Mouse (Mus musculus): Measurements from ENCODE around the gene Hc.

Hc gene

DNA sequence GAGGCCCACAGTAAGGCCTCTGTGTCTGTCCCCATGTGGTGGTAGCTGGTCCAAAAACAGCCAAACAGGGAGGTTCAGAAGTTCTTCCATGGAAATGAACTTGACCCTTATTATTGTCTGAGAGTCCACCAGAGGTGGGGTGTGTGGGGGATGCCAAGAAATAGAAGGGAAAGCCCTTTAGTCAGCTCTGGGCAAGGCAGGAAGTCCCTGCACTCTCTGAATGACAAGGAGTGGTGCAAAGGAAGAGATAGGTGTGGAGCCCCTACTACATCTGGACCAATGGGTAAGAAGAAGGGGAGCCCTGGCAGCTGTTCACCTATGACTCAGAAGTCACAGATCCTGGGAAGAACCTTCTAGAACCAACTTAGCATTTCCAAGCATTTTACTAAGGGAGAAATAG is 106.9 kb downstream of the Hc start:
- DNase-seq (ENCODE audit: low read depth): no peak

DNA sequence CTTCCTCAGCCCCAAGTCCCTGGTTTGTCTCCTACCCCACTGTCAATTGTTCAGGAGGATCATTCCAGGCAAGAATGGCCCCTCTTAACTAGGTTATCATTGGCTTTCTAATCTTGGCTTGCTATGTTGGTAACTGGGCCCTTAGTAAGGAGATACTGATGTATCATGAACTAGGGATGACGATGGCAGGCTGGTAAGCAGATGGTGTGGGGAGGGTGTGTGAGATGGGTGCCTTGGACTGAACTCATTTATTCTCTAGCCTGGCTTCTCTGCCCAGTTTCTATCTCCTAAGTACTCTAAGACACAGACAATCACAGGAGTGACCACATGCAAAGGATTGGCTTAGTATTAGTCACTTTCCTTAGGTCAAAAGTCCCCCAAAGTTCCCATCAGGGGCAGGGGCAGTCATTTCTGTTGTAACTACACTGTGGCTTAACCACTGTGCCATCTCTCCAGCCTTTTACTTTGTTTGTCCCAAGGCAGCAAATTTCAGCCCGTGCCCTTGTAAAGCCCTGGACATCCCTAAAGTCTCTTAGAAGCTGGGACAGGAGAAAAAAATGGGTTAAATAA is 107.6 kb downstream of the Hc start:
- no peak for DNase-seq (ENCODE audit: low read depth)

DNA sequence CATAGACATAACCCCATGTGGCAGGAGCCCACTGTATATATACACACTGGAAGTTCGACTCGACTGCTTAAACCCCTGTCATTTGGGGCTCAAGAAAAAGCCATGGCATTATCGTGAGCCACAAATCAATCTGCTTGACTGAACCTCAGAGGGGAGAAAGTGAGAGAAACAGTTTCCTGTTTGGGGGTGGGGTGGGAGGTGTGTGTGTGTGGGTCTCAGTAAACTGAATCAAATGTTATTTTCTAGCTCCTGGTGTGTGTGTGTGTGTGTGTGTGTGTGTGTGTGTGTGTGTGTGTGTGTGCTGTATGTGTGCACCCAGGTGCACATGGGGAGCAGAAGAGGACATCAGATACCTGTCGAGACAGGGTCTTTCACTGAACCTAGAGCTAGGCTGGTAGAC is 108.2 kb downstream of the Hc start:
- DNase-seq (ENCODE audit: low read depth): peak; percentile 55

DNA sequence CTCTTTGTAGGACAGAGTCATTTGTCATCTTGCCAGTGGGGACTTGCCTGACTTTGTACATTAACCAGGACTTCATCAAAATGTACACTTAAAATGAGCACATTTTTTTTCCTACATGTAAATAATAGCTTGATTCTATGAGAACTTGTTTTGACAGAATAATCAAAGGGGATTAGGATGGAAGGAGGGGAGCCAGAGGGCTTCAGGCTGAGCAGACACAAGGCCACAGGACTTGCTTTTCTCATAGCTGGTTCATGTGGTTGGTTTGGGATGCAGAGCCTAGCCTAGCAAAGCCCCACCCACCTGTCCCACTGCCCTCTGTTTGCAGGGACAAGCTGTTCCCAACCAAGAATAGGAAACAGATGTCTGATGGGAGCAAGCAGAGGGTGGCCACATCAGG is 109.8 kb downstream of the Hc start:
- DNase-seq (ENCODE audit: low read depth): no peak

DNA sequence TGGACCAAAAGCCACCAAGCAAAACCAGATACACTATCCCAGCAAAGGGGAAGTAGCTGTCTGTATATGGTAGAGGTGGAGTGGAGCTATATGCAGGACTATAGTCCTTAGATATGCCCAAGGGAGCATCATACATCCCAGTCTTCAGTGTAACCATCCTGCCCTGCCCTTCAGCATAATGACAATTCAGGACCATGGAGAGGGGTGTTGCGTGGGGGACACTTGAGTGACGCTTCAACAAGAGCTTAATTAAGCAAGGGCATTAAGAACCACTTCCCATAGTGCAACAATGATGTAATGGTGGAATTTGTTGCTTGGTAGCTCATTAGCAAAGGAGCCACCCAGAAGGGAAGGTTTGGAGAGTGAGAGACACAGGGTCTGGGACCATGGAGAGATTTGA is 112.6 kb downstream of the Hc start:
- no peak for DNase-seq (ENCODE audit: low read depth)

DNA sequence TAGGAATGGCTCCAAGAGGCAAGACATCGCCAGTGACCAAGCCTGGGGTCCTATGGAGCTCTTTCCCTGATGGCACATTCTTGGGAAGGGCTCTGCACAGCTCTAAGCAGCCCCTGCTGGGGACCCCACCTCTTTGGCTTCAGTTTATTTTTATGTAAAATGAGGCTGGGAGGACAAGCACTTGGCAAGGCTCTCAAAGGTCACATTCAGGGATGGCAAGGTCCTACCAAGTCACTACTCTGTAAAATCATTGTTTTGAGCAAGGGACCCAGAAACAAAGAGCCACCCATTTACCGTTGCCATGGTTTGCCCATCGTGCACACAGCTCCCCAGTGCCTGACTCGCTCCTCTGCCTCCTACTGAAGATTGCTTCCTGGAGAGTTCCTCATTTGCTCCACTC is 115.2 kb downstream of the Hc start:
- DNase-seq (ENCODE audit: low read depth): no peak

DNA sequence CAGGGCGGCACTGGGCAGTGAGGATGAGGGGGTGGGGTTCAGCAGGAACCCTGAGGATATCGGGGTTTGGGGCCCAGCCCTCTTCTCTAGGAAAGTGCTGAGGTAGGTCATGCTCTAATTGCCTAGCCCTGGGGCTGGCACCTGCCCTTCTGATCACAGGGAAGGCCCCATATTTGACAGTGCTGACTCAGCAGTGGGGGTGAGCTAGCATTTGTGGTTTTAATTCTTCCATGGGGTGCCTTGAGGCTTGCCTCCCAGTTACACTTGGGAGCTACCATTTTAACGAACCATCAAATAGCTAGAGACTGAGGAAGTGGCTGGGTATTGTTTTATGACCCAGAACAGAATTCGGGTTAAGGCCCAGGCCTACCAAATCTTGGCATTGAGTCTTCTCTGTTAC is 115.7 kb downstream of the Hc start:
- no peak for DNase-seq (ENCODE audit: low read depth)

DNA sequence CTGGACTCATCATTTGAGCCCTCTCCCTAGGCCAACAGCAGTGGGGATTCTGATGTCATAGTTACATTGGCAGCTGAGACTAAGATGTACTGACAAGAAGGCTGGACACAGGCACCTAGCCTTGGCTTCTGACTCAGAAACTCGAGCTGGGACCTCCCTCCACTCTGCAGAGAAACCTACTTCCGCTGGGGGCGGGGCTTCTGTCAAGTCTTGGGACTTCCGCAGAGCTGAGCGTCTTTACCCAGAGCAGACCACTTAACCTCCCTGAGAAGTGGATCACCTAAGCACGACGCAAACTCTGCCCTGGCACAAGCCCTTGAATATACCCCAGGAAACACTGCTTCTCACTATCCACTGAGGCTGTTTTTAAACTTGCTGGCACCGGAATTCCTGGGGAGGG is 116.5 kb downstream of the Hc start:
- peak; percentile 86 for DNase-seq (ENCODE audit: low read depth)

DNA sequence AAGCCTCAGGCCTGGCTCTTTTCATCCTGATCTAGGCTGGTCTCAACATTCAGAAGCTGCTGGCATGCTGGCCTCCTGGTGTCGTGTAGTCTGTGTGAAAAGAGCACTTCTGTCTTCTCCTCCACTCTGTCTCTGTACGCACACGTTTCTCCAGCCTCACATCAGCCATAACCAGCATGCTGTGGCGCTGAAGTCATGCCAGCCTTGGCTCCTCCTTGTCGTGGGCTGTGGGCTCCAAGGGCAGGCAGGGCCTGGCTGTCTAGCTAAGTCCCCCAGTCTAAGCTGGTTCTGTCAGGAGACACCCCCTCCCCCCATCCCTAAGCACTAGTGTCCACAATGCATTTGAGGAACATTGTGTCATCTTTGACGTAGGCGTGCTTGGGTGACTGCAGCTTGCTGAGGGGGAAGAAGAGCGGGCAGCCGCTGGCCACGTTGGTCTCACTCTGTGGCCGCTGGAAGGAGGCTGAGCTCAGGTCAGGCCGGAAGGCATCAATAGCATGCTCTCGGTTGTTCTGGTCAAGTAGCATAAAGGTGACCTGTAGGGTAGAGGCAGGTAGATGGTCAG is 117.6 kb downstream of the Hc start:
- DNase-seq (ENCODE audit: low read depth): no peak

DNA sequence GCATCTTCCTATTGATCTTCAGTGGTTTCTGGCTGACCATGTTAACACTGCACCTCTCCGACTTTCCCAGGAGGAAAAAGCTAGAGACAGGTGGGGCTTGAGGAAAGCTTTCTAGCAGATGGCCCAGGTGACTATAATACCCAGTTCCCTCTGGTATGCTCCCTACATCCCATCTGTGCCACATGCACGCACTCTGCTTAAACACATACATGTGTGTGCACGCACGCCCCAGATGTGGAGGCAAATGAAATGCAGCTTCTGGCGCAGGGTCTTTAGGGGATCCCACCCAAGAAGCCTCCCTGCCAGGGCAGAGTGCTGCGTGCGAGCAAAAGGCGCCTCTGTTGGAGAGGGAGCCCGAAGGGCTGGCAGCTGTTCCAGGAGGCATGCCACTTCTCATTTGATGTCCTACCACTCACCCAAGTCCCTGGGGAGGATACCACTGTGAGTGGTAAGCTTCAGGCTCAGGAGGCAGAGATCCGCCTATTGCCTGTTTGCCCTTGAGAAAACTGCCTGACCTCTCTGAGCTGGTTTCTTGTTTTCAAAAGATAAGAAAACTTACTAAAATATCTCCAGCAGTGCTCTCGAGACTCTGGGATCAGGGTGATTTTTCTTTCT is 120.1 kb downstream of the Hc start:
- DNase-seq (ENCODE audit: low read depth): no peak

DNA sequence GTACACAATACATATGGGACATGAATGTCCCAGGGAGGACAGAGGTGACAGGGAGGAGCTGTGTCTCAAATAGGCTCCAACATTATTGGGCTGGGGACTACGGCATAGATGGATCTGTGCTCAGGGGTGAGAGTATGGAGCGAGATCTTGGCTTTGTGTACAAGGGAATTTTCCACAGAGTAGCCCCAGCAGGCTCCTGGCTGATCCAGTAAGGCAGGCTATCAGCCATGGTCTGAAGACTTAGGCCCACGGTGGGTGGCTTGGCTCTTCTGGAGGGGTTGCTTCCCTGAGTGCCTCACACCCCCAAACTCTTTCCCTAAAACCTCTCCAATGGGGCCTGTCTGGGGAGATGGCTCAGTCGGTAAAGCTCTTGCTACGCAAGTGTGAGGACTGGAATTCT is 121.0 kb downstream of the Hc start:
- DNase-seq (ENCODE audit: low read depth): no peak

DNA sequence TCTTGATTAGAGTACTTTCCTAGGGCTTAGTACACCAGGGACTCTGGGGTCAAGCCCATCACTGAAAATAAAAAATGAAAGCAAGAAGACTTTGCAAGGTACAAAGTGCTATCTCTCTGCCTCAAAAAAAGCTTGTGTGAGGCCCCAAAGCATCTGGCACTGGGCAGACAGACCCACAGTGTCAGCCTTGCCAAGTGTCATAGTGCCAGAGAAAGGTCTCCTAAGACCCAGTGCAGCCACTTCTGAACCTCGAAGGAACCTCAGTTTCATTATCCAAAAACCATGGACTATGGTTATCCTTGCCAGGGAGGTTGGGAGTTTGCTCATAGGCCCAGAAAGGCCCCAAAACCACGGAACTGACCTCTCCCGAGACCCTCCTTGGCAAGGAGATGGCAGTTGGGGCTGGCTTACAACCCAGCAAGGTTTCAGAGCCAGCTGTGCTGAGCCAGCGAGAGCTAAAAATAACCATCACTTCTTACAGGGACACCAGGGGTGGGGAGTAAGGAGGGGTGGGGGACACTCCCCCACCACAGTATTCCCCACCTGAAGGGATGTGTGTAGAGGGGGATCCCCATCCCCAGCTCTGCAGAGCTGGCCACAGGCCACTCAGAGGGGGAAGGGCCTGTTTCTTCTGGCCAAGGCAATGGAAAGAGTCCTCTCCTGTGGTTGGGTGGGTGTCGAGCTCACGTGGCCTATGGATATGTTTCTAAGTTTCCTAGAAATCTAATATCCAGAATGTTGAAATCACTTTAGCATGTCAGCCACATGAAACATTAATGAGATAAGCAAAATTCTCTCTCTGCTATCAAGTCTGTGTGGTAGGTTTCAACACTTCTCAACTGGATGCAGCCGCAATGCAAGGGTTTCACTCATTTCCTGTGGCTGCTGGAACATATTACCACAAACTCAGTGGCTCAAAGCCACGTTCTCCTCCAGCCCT is 122.7 kb downstream of the Hc start:
- peak; percentile 68 for DNase-seq (ENCODE audit: low read depth)

DNA sequence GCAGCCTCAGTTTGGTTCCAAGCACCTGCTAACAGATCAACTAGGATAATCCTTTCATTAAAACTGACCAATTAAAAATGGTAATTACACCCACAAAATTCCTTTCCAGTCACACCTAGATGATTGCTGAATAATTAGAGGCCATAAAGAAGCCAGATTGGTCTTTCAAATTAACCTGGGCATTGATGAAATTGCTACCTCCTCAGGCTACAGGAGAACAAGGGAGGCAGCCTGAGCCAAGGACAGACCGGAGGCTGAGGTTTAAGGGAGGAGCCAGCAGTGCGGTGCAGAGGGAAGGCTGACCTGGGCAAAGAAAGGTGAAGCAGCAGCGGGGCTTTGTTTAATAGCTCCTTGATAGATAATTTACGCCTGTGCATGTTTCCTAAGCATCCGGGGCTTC is 123.8 kb downstream of the Hc start:
- DNase-seq (ENCODE audit: low read depth): peak; percentile 40
